Mouse (Mus musculus) kidney, adult 2 months (tissue): ENCODE results near the gene Syt7. TPM values are rescaled to one million over a fixed set of nuclear protein-coding genes. Genes with fewer than 3 reads are reported as not detected.

Source experiments
- DNase-seq: peaks from one replicate; pipeline ENCODE4 v3.0.0; 2021
- H3K27ac ChIP-seq: fragments of 200-500 bp; 2 replicates; pipeline ENCODE4 v1.5.1; 2012; ENCODE audit warnings: low read depth, low read length, control low read depth, inconsistent platforms; ENCODE audit not compliant: insufficient read depth
- H3K27me3 ChIP-seq: fragments of 200-500 bp; replicated peaks from 2 replicates; pipeline ENCODE4 v1.6.1; 2012; ENCODE audit warnings: mild to moderate bottlenecking, moderate library complexity, low read length, inconsistent platforms; ENCODE audit not compliant: control insufficient read depth, insufficient read depth
- H3K36me3 ChIP-seq: fragments of 200-500 bp; 2 replicates; pipeline ENCODE4 v1.6.1; 2012; ENCODE audit warnings: mild to moderate bottlenecking, moderate library complexity, low read length, inconsistent platforms; ENCODE audit not compliant: control insufficient read depth, insufficient read depth
- H3K4me1 ChIP-seq: fragments of 200-500 bp; 2 replicates; pipeline ENCODE4 v1.6.1; 2011; ENCODE audit warnings: low read length; ENCODE audit not compliant: control insufficient read depth, insufficient read depth
- H3K4me3 ChIP-seq: fragments of 200-500 bp; 2 replicates; pipeline ENCODE4 v1.5.1; 2011; ENCODE audit warnings: mild to moderate bottlenecking, low read depth, low read length, control low read depth; ENCODE audit not compliant: insufficient read depth
- CTCF ChIP-seq: fragments of 200-500 bp; conservative IDR thresholded peaks from 2 replicates; pipeline ENCODE4 v1.5.1; 2011; ENCODE audit warnings: low read depth, mild to moderate bottlenecking, control low read depth, low read length, moderate library complexity, mixed read lengths; ENCODE audit not compliant: insufficient read depth, insufficient read length
- POLR2A ChIP-seq: fragments of 200-500 bp; IDR thresholded peaks from one replicate; pipeline ENCODE4 v1.6.1; 2011; ENCODE audit warnings: low read depth, low read length, control low read depth
- WGBS: fragments of 180-500 bp; shearing (Covaris S2); methylation state at CpG from one replicate; pipeline ENCODE4 v1.1.7; 2018; 5-methylcytosine and 5-hydroxymethylcytosine counted together
- polyA plus RNA-seq: library from polyadenylated mRNA; depleted of rRNA; stranded (reverse); fragments of >200 nt; gene quantifications from 2 replicates; pipeline ENCODE4 v1.2.3, GENCODE M21; 2012; rRNA removed

Gene Syt7
- polyA plus RNA-seq, 1 experiment, result 4.6 TPM

- H3K4me1 ChIP-seq, result no peaks in the 10 kb centered on the region
- TF ChIP-seq POLR2A (no peak), CTCF (peak; percentile 95)
- WGBS, result 14% methylated on average over 9 of the region's 9 CpGs
- DNase-seq, result peak; percentile 73
- H3K4me3 ChIP-seq, result no peak overlapping the region
- no peak overlapping the region for H3K27ac ChIP-seq
- H3K27me3 ChIP-seq, result no peaks in the 10 kb centered on the region
- no peaks in the 10 kb centered on the region for H3K36me3 ChIP-seq
These were observed 97.4 kb downstream of the Syt7 start for GRCm38 (mm10) chr19:10486264-10486738.

- WGBS, result 45% methylated on average over 1 of the region's 1 CpGs
- H3K27me3 ChIP-seq, result no peaks in the 10 kb centered on the region
- H3K36me3 ChIP-seq, result no peaks in the 10 kb centered on the region; the same call in 1 of the 2 replicates
- H3K4me3 ChIP-seq, result no peak overlapping the region
- no peak for TF ChIP-seq POLR2A
- TF ChIP-seq CTCF, result no peak
- H3K27ac ChIP-seq, result no peak overlapping the region
- no peak for DNase-seq
- no peaks in the 10 kb centered on the region for H3K4me1 ChIP-seq
These were observed 106.8 kb downstream of the Syt7 start for GRCm38 (mm10) chr19:10495670-10496069.

GRCm38 (mm10) chr19:10496976-10497375 lies 108.1 kb downstream of the Syt7 start:
- Histone ChIP-seq H3K27ac (no peak overlapping the region), H3K27me3 (no peaks in the 10 kb centered on the region), H3K4me3 (no peak overlapping the region), H3K36me3 (peaks cover 2% of the 10 kb centered on the region), H3K4me1 (no peaks in the 10 kb centered on the region)
- TF ChIP-seq CTCF (no peak), POLR2A (no peak)
- 83% methylated on average over 2 of the region's 2 CpGs for WGBS
- no peak for DNase-seq

GRCm38 (mm10) chr19:10497512-10498160 lies 108.7 kb downstream of the Syt7 start:
- 33% methylated on average over 8 of the region's 8 CpGs for WGBS
- no peaks in the 10 kb centered on the region for H3K4me1 ChIP-seq
- H3K27ac ChIP-seq, result no peak overlapping the region
- no peak for DNase-seq
- peaks cover 2% of the 10 kb centered on the region for H3K36me3 ChIP-seq
- no peaks in the 10 kb centered on the region for H3K27me3 ChIP-seq
- H3K4me3 ChIP-seq, result no peak overlapping the region
- TF ChIP-seq POLR2A, result no peak
- TF ChIP-seq CTCF, result no peak

GRCm38 (mm10) chr19:10500581-10500980 lies 111.7 kb downstream of the Syt7 start:
- Histone ChIP-seq H3K4me3 (no peak overlapping the region), H3K27me3 (no peaks in the 10 kb centered on the region), H3K27ac (no peak overlapping the region), H3K4me1 (no peaks in the 10 kb centered on the region), H3K36me3 (peaks cover 2% of the 10 kb centered on the region)
- DNase-seq, result no peak
- WGBS, result 96% methylated on average over 8 of the region's 8 CpGs
- no peak for TF ChIP-seq POLR2A
- TF ChIP-seq CTCF, result no peak

- peak; percentile 34 for DNase-seq
- H3K27ac ChIP-seq, result no peak overlapping the region
- no peaks in the 10 kb centered on the region for H3K4me1 ChIP-seq
- H3K27me3 ChIP-seq, result no peaks in the 10 kb centered on the region
- peaks cover 3% of the 10 kb centered on the region for H3K36me3 ChIP-seq
- no peak overlapping the region for H3K4me3 ChIP-seq
- TF ChIP-seq CTCF (peak; percentile 92), POLR2A (no peak)
- WGBS, result 10% methylated on average over 4 of the region's 4 CpGs
These were observed 113.7 kb downstream of the Syt7 start for GRCm38 (mm10) chr19:10502571-10502970.

Other genes starting within 250 kb of the Syt7 start
- 87.4 and 88.4 TPM in 2 replicates for gene Fads1, start 206.2 kb upstream of the Syt7 start, polyA plus RNA-seq
- 123 and 135 TPM in 2 replicates for gene Tmem258, start 185.1 kb upstream of the Syt7 start, polyA plus RNA-seq
- gene Fen1, start 184.9 kb upstream of the Syt7 start, polyA plus RNA-seq, result 4.8 and 4.9 TPM in 2 replicates
- 18.8 and 24.5 TPM in 2 replicates for gene Myrf, start 148.3 kb upstream of the Syt7 start, polyA plus RNA-seq
- 7.0 and 8.2 TPM in 2 replicates for gene Dagla, start 84.2 kb upstream of the Syt7 start, polyA plus RNA-seq
- gene Lrrc10b, start 68.4 kb downstream of the Syt7 start, polyA plus RNA-seq, result 0.39 and 0.94 TPM in 2 replicates
- gene Ppp1r32, start 93.8 kb downstream of the Syt7 start, polyA plus RNA-seq, result 0.37 and 0.66 TPM in 2 replicates
- 25.7 and 28.9 TPM in 2 replicates for gene Cpsf7, start 136.2 kb downstream of the Syt7 start, polyA plus RNA-seq
- 31.1 and 33.1 TPM in 2 replicates for gene Sdhaf2, start 137.1 kb downstream of the Syt7 start, polyA plus RNA-seq
- 32.0 and 33.1 TPM in 2 replicates for gene Tmem216, start 167.1 kb downstream of the Syt7 start, polyA plus RNA-seq
- gene Cyb561a3, start 188.1 kb downstream of the Syt7 start, polyA plus RNA-seq, result 40.7 and 44.1 TPM in 2 replicates
- gene Tmem138, start 188.3 kb downstream of the Syt7 start, polyA plus RNA-seq, result 11.7 and 12.7 TPM in 2 replicates
- gene Ddb1, start 216.2 kb downstream of the Syt7 start, polyA plus RNA-seq, result 123 and 127 TPM in 2 replicates
- 308 and 311 TPM in 2 replicates for gene Tkfc, start 216.6 kb downstream of the Syt7 start, polyA plus RNA-seq
- gene Vwce, start 245.1 kb downstream of the Syt7 start, polyA plus RNA-seq, result 15.3 and 17.3 TPM in 2 replicates